Mouse (Mus musculus): Measurements from ENCODE around the gene Gm7075.
"Not testable (repeated sequence)": the region's sequence is repeated elsewhere in the genome, so short reads cannot be mapped to it uniquely, and the experiment has no call there.

The Gm7075 gene

GRCm38 (mm10) chr10:63417061-63417460 is 4.5 kb downstream of the Gm7075 start:
- DNase-seq (ENCODE audit: low spot score) = no peak

GRCm38 (mm10) chr10:63415850-63416249 is 5.7 kb downstream of the Gm7075 start:
- DNase-seq (ENCODE audit: low spot score) = no peak

GRCm38 (mm10) chr10:63415287-63415686 is 6.3 kb downstream of the Gm7075 start:
- DNase-seq (ENCODE audit: low spot score) = no peak

GRCm38 (mm10) chr10:63412756-63413155 is 8.8 kb downstream of the Gm7075 start:
- no peak for DNase-seq (ENCODE audit: low spot score)

GRCm38 (mm10) chr10:63411674-63412073 is 9.9 kb downstream of the Gm7075 start:
- not testable (repeated sequence) for DNase-seq (ENCODE audit: low spot score)

GRCm38 (mm10) chr10:63410162-63410956 is 11.2 kb downstream of the Gm7075 start:
- DNase-seq (ENCODE audit: low spot score) = no peak

GRCm38 (mm10) chr10:63403636-63404035 is 18.0 kb downstream of the Gm7075 start:
- DNase-seq (ENCODE audit: low spot score) = no peak

GRCm38 (mm10) chr10:63402731-63403504 is 18.7 kb downstream of the Gm7075 start:
- DNase-seq (ENCODE audit: low spot score) = no peak

- no peak for DNase-seq (ENCODE audit: low spot score)
Measured at GRCm38 (mm10) chr10:63396963-63397362, 24.6 kb downstream of the Gm7075 start.

- no peak for DNase-seq (ENCODE audit: low spot score)
Measured at GRCm38 (mm10) chr10:63388948-63389347, 32.6 kb downstream of the Gm7075 start.

GRCm38 (mm10) chr10:63386991-63387390 is 34.6 kb downstream of the Gm7075 start:
- no peak for DNase-seq (ENCODE audit: low spot score)

- peak; percentile 74 for DNase-seq (ENCODE audit: low spot score)
Measured at GRCm38 (mm10) chr10:63386444-63386843, 35.1 kb downstream of the Gm7075 start.

- not testable (repeated sequence) for DNase-seq (ENCODE audit: low spot score)
Measured at GRCm38 (mm10) chr10:63385897-63386296, 35.7 kb downstream of the Gm7075 start.

- peak; percentile 88 for DNase-seq (ENCODE audit: low spot score)
Measured at GRCm38 (mm10) chr10:63382372-63383279, 39.0 kb downstream of the Gm7075 start, which contains the start of gene Dnajc12. TSS of gene Dnajc12 (plus strand) at chr10:63382443.

GRCm38 (mm10) chr10:63381498-63382280 is 39.9 kb downstream of the Gm7075 start, which contains the start of gene Sirt1:
TSS of gene Sirt1 (minus strand) at chr10:63381704.
- peak; percentile 28 for DNase-seq (ENCODE audit: low spot score)

GRCm38 (mm10) chr10:63378948-63379680 is 42.5 kb downstream of the Gm7075 start:
- DNase-seq (ENCODE audit: low spot score) = no peak

GRCm38 (mm10) chr10:63377468-63377867 is 44.1 kb downstream of the Gm7075 start:
- DNase-seq (ENCODE audit: low spot score) = peak; percentile 67

GRCm38 (mm10) chr10:63376303-63376702 is 45.3 kb downstream of the Gm7075 start:
- DNase-seq (ENCODE audit: low spot score) = no peak

Data from T-cell, adult 2 months (primary cell).